Mouse (Mus musculus) testis, postnatal 14 days (tissue): ENCODE data around the gene Rap1b.

Experiments used
- DNase-seq: peaks from one replicate; pipeline ENCODE4 v3.0.0; 2021; ENCODE audit warnings: low spot score

Gene Rap1b

DNA sequence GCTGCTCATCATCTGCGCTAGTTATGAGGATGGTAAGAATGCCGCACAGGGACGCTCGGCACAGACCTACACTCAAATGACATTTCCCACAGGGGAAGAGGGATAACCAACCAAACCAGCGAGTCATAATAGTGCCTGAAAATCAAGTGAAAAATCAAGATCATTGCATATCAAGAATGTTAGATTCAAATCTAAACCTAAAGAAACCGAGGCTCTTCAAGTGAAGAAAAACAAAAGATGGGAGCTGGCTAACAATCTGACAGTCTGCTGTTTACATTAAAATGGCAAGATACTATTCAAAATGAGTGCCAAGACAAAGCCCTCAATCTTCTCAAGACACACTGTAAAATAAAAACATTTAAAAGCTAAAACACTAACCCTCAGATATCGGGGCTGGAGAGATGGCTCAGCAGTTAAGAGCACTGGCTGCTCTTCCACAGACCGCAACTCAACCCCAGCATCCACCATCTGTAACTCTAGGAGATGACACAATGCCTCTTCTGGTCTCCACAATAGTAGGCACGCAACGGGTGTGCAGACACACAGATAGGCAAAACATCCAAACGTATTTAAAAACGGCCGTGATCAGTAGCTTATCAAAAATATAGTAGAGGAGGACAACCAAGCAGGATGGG lies 61.9 kb downstream of the Rap1b start:
- DNase-seq: no peak

DNA sequence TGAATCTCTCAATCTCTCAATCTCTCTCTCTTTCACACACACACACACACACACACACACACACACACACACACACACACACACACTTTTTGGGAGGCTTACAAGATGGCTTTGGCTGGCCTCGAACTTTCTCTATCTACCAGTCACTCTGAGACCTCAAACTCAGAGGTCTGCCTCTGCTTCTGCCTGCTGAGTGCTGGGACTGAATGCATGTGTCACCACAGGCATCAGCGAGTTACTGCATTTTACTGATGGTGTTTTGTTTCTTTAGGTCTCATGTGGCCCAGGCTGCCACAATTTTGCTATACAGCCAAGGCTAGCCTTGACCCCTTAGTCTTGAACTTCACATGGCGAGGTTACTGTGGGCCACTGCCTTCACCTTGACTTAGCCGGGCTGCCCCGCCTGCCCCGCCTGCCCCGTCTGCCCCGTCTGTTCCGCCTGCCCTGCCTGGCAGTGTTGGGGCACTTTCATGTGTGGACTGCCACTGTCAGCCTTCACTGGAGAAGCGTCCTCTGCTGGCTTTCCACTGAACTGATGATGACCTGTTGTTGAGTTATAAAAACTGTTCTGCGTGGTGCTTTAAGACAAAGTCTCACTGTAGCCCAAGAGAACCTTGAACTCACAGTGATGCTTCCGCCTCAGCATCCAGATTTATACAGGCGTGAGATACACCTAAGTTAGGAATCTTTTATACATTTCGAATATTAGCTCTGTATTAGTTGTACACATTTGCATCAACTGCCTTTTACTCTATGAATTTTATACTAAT lies 63.2 kb downstream of the Rap1b start:
- DNase-seq: no peak

- DNase-seq: no peak
Measured at GRCm38 (mm10) chr10:117782056-117782455, 63.8 kb downstream of the Rap1b start.

DNA sequence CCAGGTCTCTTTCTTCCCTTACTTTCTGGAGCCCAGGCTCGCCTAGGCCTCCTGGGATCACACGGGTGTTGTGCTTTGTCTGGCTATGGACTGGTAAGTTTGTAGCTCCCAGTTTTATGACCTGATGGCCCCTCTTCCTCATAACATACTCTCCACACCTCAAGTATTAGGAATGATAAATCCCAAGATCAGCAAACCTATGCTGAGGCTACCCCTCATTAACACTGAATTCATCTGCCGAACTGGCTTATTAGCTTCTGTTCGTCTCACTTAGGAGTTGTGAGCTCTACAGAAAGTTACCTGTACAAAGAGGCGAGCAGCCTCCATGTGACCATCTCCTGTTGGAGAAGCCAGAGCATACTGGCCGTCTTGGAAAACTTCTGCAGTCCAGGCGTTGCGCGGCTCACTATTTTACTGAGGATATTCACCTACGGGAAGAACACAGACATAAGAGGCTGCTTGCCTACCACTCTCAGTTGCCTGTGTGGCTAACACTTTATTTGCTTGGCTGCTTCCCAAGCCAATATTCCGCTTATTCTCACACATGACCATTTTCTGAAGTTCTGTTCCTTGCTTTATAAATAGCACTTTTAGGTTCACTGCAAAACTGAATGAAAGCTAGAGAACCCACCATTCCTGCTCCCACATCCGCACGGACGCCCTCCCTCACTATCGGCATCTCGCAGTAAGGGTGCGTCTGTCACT lies 64.7 kb downstream of the Rap1b start:
- no peak for DNase-seq

- no peak for DNase-seq
Measured at GRCm38 (mm10) chr10:117780306-117780911, 65.4 kb downstream of the Rap1b start.

GRCm38 (mm10) chr10:117779581-117780305 lies 66.1 kb downstream of the Rap1b start:
- no peak for DNase-seq

GRCm38 (mm10) chr10:117778951-117779350 lies 66.9 kb downstream of the Rap1b start:
- no peak for DNase-seq

DNA sequence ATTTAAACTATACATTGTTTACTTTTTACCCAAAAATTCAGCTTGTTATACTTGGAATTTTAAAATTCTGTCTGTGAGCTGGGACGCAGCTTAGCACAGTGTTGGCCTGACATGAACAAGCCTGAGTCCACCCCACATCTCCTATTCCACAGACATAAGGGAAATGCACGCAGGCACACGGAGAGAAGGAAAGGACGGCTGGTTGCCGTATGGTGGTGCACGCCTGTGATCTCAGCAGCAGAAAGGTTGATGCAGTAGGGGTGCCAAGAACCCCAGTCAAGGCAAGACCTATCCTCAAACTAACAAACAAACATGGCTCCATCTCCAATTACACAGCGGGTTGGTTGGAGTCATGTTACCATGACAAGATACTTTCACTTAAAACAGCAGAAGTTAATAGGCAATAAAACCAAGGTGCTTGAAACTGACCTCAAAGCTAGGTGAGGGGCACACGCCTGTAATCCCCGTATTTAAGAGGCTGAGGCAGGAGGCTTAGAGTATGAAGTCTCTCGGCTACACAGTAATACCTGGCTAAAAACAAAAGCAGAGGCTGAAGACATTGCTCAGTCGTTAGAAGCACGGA lies 67.4 kb downstream of the Rap1b start:
- DNase-seq: no peak

DNA sequence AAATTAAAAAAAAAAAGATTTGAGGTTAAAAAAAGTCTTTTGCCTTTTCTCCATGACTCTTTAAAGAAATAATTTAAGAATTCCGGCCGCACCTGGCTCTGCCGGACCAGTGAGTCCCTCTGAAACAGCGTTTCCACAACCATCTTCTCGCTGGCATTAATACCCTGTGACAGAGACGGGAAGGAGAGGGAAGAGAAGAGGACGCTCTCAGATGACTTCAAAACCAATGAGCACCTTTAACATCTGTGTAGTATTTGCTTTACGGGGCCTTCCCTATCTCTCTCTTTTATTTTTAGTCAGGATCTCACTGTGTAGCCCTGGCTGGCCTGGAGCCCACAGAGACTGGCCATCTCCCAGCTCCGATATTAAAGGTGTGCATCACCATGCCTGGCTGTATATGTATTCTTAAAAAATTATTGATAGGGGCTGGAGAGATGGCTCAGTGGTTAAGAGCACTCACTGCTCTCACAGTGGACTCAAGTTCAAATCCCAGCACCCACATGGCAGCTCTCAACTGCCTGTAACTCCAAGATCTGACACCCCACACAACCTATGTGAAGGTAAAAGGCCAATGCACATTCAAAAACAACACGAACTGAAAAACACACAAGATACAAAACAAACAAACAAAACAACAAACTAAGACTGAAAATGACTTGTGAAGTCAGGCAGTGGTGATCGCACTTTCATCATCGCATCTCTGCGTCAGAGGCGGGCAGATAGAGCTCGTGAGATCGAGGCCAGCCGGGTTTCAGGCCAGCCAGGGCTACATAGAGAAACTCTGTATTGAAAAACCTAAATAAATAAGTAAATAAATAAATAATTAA lies 68.1 kb downstream of the Rap1b start:
- DNase-seq: no peak

DNA sequence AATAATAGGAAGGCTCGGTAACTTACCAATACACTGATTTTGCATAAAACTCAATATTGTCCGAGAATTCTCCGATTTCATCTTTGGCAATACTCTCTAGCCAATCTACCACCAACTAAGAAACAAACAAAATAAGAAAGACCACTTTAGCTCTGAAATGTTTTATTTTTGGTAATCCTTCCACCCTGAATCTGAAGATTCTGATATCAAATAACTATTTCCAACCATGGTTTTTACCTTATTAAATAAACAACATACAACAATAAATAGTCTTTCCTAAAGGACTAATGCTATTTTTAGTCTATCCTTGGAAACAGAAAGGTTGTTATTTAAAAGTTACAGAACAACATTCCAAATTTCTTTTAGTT lies 68.7 kb downstream of the Rap1b start:
- DNase-seq: no peak

GRCm38 (mm10) chr10:117776281-117777102 lies 69.3 kb downstream of the Rap1b start:
- DNase-seq: no peak

GRCm38 (mm10) chr10:117775401-117776144 lies 70.3 kb downstream of the Rap1b start:
- no peak for DNase-seq

GRCm38 (mm10) chr10:117774817-117775120 lies 71.1 kb downstream of the Rap1b start:
- DNase-seq: no peak

- no peak for DNase-seq
Measured at GRCm38 (mm10) chr10:117774011-117774816, 71.6 kb downstream of the Rap1b start.

GRCm38 (mm10) chr10:117773106-117773720 lies 72.6 kb downstream of the Rap1b start:
- DNase-seq: no peak

DNA sequence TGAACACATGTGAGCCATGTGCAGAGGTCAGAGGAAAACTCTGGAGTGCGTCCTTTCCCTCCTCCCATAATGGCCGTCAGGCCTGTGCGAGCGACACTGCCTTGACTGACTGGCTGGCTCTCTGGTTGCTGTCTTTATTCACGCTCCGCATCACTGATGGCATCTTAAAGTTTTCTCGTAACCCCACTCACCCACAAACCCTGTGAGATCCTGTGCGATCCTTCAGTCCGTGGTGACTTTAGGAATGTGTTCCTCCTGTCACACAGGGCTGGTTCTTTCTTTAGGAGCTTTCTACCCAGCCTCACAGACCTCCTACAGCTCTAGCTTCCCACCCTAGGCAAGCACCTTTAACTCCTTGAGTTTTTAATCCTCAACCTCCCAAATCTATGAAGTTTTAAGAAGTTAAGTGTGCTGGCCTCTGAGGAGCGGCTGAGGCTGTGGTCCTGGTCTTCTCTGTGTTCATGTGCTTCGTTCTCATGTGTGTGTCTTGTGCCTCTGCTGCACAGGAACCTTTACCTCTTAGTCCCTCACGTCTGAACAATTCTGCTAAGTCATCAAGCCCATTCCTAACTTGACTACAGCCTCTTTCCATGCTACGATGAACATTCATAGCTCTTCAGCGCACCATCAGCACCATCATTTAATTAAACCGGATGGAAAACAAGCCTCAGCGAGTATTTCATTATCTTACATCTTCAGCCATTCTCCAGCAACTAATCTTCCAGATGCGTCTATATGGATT lies 73.3 kb downstream of the Rap1b start:
- no peak for DNase-seq

DNA sequence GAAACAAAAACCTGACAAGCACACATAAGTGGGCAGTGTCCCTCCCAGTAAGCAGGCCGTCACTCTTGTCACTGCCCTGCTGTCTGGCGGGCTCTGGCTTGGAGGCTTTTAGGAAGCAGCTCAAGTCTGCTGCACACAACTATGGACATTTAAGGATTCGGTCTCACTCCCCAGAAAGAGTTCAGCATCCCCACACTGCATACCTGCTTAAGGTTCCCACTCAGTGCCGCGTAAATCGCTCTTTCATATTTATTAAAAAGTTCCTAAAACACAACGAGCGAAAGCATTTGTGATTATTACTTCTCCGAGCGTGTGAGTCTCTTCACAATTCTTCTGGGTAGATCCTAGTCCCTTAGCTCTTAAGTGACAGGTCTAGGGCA lies 74.7 kb downstream of the Rap1b start:
- DNase-seq: no peak
